Mouse (Mus musculus) lung, embryonic 14.5 days (tissue): ENCODE measurements at regions not wholly inside any gene's neighbourhood (a gene's known extent, or its start where the extent isn't known, plus 50 kb on each side); places are given as distances from the start of the nearest gene placed in this dataset.

Experiments used
- ATAC-seq: fragments of 200-750 bp; cut with Nextera tagmentation; 2 replicates; pipeline ENCODE4 v1.8.0; 2017; ENCODE audit warnings: mild to moderate bottlenecking, moderate TSS enrichment, moderate library complexity; ENCODE audit not compliant: insufficient read depth
- DNase-seq: peaks from one replicate; pipeline ENCODE4 v3.0.0-alpha.2; 2015
- H3K27ac ChIP-seq: fragments of 300-500 bp; sonication (generic); 2 replicates; pipeline ENCODE4 v1.5.1; 2014; ENCODE audit warnings: low read depth, mild to moderate bottlenecking, moderate library complexity
- H3K27me3 ChIP-seq: fragments of 300-500 bp; sonication (generic); 2 replicates; pipeline ENCODE4 v1.6.1; 2014; ENCODE audit warnings: low read length, control low read depth; ENCODE audit not compliant: insufficient read depth
- H3K36me3 ChIP-seq: fragments of 300-500 bp; sonication (generic); 2 replicates; pipeline ENCODE4 v1.6.1; 2014; ENCODE audit warnings: control low read depth; ENCODE audit not compliant: insufficient read depth
- H3K4me1 ChIP-seq: fragments of 300-500 bp; sonication (generic); 2 replicates; pipeline ENCODE4 v1.6.1; 2014; ENCODE audit warnings: antibody characterized with exemption, control low read depth; ENCODE audit not compliant: insufficient read depth
- H3K4me2 ChIP-seq: fragments of 300-500 bp; sonication (generic); 2 replicates; pipeline ENCODE4 v1.6.1; 2014; ENCODE audit warnings: mild to moderate bottlenecking
- H3K4me3 ChIP-seq: fragments of 300-500 bp; sonication (generic); 2 replicates; pipeline ENCODE4 v1.5.1; 2014; ENCODE audit warnings: low read depth, low read length
- H3K9ac ChIP-seq: fragments of 300-500 bp; sonication (generic); 2 replicates; pipeline ENCODE4 v1.6.1; 2014
- H3K9me3 ChIP-seq: fragments of 300-500 bp; sonication (generic); 2 replicates; pipeline ENCODE4 v1.6.1; 2016; ENCODE audit warnings: low read depth, low read length, control low read depth
- CTCF ChIP-seq: IDR thresholded peaks from 2 replicates; pipeline ENCODE4 v1.5.1; 2016; ENCODE audit warnings: antibody characterized with exemption, low read depth
- WGBS: fragments of 180-500 bp; shearing (Covaris S2); extraction: QIAGEN DNeasy Blood & Tissue Kit; methylation state at CpG from one replicate; pipeline ENCODE4 v1.1.7; 2014; 5-methylcytosine and 5-hydroxymethylcytosine counted together

DNA sequence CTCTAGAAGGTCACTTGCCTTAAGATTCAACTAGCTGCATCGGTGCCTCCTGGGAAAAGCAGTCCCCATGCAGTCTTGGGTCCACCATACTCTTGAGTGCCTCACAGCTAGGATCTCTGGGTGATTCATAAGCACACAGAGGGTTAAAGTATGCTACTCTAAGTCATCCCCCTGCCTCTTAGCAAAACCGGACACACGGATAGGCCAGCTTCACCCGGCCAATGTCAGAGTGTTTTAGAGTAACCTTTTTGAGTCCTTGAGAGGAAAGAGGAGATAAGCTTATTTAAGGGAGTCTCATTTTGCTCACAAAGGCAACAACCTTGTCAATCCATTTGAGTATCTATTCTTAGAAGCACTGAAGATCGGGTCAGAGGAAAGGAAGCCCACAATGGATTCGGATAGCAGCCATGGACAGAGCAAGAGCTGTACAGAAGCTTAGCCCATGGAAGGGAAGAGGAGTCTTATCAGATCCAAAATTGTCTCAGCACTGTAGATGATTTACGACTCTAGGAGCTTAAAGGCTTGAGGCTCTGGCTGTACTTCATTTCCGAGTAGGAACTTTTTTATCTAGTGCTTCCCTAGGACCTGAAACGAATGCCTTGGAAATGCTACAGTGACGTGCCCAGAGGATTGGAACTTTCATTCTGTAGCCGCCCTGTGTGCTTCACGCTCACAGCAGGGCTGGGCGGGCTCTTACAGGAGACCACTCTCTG, 55.0 kb upstream of the Eml4 start:
- 50% methylated on average over 13 of the region's 13 CpGs for WGBS
- 0 out of 2 replicates have a peak, but pooled peaks cover 4% of the 10 kb centered on the region for H3K4me1 ChIP-seq
- H3K27ac ChIP-seq, result no peak overlapping the region
- H3K36me3 ChIP-seq, result no peaks in the 10 kb centered on the region
- H3K4me3 ChIP-seq, result no peak overlapping the region
- H3K4me2 ChIP-seq, result no peak overlapping the region
- DNase-seq, result no peak
- no peak for ATAC-seq
- no peaks in the 10 kb centered on the region for H3K9me3 ChIP-seq
- no peaks in the 10 kb centered on the region for H3K27me3 ChIP-seq
- TF ChIP-seq CTCF, result no peak
- H3K9ac ChIP-seq, result no peak overlapping the region

DNA sequence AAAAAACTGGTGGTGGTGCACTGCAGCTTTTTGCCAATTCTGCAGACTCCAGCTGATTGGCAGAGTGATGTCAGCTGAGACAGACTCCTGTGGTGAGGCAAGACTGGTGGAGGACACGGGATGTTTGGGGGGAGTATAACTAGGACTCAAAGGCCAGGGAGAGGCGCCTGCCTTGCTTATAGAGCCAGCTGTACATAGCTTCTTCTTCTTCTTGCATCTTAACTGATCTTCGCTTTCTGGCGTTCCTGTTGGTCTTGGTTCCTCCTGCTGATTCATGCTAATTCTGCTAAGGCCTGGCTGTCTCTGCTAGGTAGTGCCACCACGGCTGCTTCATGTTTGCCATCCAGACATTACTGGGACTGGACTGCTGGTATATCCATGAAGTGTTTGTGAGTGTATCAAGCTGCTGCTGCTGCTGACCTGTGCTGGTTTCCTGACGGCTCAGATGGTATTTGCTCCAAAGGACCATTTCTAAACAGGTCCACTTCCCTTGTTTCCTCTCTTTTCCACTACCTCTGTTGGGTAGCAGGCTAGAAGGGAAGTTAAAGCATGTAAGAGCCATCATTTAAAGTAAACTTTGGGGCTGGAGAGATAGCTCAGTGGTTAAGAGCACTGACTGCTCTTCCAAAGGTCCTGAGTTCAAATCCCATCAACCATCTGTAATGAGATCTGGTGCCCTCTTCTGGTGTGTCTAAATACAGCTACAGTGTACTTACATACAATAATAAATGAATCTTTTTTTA, 53.2 kb upstream of the Eml4 start:
- WGBS, result 65% methylated on average over 6 of the region's 6 CpGs
- Histone ChIP-seq H3K9ac (no peak overlapping the region), H3K4me1 (0 out of 2 replicates have a peak, but pooled peaks cover 4% of the 10 kb centered on the region), H3K27me3 (no peaks in the 10 kb centered on the region), H3K9me3 (no peaks in the 10 kb centered on the region), H3K36me3 (no peaks in the 10 kb centered on the region), H3K4me2 (no peak overlapping the region), H3K27ac (no peak overlapping the region), H3K4me3 (no peak overlapping the region)
- ATAC-seq (no peak), DNase-seq (no peak)
- TF ChIP-seq CTCF, result no peak
